Mouse (Mus musculus) olfactory bulb, adult 2 months (tissue): ENCODE results near the gene Egfl7.

ENCODE experiments used
- CTCF ChIP-seq: fragments of 200-500 bp; IDR thresholded peaks from 2 replicates; pipeline ENCODE4 v1.5.1; 2012; ENCODE audit warnings: low read depth, mild to moderate bottlenecking, low read length, moderate library complexity; ENCODE audit not compliant: insufficient read depth
- POLR2A ChIP-seq: fragments of 200-500 bp; IDR thresholded peaks from 2 replicates; pipeline ENCODE4 v1.6.1; 2012; ENCODE audit warnings: mild to moderate bottlenecking, low read depth, low read length, moderate library complexity; ENCODE audit not compliant: insufficient read depth

DNA sequence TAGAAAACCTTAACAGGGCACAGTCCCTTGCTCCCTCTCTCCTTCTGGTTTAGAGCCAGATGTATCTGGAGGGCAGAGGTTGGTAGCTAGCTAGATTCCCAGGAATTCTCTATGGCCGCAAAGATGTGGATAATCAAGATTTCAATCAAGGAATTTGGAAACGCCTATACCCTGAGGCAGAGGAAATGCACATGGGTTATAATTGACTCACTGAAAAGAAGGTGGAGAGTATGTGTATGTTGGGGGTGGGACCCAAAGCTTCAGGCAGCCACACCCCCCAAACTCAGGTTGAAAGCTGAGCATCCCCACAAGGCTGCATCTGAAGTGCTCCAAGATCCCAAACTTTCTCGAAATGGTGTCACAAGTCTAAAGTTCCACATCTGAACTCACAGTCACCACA lies 18.6 kb downstream of the Egfl7 start:
- TF ChIP-seq CTCF, result no peak
- TF ChIP-seq POLR2A, result no peak
